Mouse (Mus musculus) embryonic facial prominence, embryonic 13.5 days (tissue): ENCODE data around the gene Lrrc36. TPM values are rescaled to one million over a fixed set of nuclear protein-coding genes. Genes with fewer than 3 reads are reported as not detected.

ENCODE experiments used
- ATAC-seq: fragments of 200-750 bp; cut with Nextera tagmentation; 2 replicates; pipeline ENCODE4 v1.8.0; 2017; ENCODE audit warnings: low read depth; ENCODE audit not compliant: insufficient number of reproducible peaks, insufficient read depth, low FRiP score, low TSS enrichment
- H3K27ac ChIP-seq: fragments of 300-500 bp; sonication (generic); 2 replicates; pipeline ENCODE4 v1.5.1; 2015; ENCODE audit warnings: moderate library complexity, mild to moderate bottlenecking, inconsistent platforms
- H3K27me3 ChIP-seq: fragments of 300-500 bp; sonication (generic); 2 replicates; pipeline ENCODE4 v1.6.1; 2015; ENCODE audit warnings: mild to moderate bottlenecking, inconsistent platforms
- H3K36me3 ChIP-seq: fragments of 300-500 bp; sonication (generic); 2 replicates; pipeline ENCODE4 v1.6.1; 2015; ENCODE audit warnings: mild to moderate bottlenecking, inconsistent platforms
- H3K4me1 ChIP-seq: fragments of 300-500 bp; sonication (generic); 2 replicates; pipeline ENCODE4 v1.6.1; 2015; ENCODE audit warnings: inconsistent platforms
- H3K4me2 ChIP-seq: fragments of 300-500 bp; sonication (generic); 2 replicates; pipeline ENCODE4 v1.6.1; 2015; ENCODE audit warnings: moderate library complexity, mild to moderate bottlenecking, inconsistent platforms
- H3K4me3 ChIP-seq: fragments of 300-500 bp; sonication (generic); 2 replicates; pipeline ENCODE4 v1.5.1; 2015; ENCODE audit warnings: mild to moderate bottlenecking, inconsistent platforms
- H3K9ac ChIP-seq: fragments of 300-500 bp; sonication (generic); 2 replicates; pipeline ENCODE4 v1.6.1; 2015; ENCODE audit warnings: mild to moderate bottlenecking, inconsistent platforms
- H3K9me3 ChIP-seq: fragments of 300-500 bp; sonication (generic); 2 replicates; pipeline ENCODE4 v1.6.1; 2016; ENCODE audit warnings: inconsistent platforms
- WGBS: fragments of 180-500 bp; shearing (Covaris S2); methylation state at CpG from one replicate; pipeline ENCODE4 v1.1.7; 2015; ENCODE audit warnings: mixed read lengths; 5-methylcytosine and 5-hydroxymethylcytosine counted together
- polyA plus RNA-seq: library from polyadenylated mRNA; unstranded; fragments of >200 nt; fragmentation: Nextera tagmentation; extraction: Ambion mirVana; gene quantifications from 2 replicates; pipeline ENCODE4 v1.2.1, GENCODE M21; 2015

Lrrc36 gene
- polyA plus RNA-seq, 1 experiment from 2014 or later: not detected

- Histone ChIP-seq H3K9ac (no peak overlapping the region), H3K4me3 (no peak overlapping the region), H3K4me2 (no peak overlapping the region), H3K27me3 (peaks cover 39% of the 10 kb centered on the region), H3K9me3 (no peaks in the 10 kb centered on the region), H3K36me3 (peaks cover 20% of the 10 kb centered on the region), H3K27ac (no peak overlapping the region), H3K4me1 (peaks cover 38% of the 10 kb centered on the region)
- peak; percentile 21; the same call in 1 of the 2 replicates for ATAC-seq
- 44% methylated on average over 6 of the region's 6 CpGs for WGBS
Measured at GRCm38 (mm10) chr8:105469041-105469695, 55.8 kb downstream of the Lrrc36 start.

GRCm38 (mm10) chr8:105469816-105470215 lies 56.4 kb downstream of the Lrrc36 start:
- no peak for ATAC-seq
- Histone ChIP-seq H3K36me3 (peaks cover 25% of the 10 kb centered on the region), H3K9me3 (no peaks in the 10 kb centered on the region), H3K9ac (no peak overlapping the region), H3K27me3 (peaks cover 45% of the 10 kb centered on the region), H3K27ac (no peak overlapping the region), H3K4me1 (peaks cover 43% of the 10 kb centered on the region), H3K4me2 (0 out of 2 replicates have a peak overlapping the region, but pooled peaks have one; percentile 67), H3K4me3 (no peak overlapping the region)
- WGBS: 90% methylated on average over 5 of the region's 5 CpGs

DNA sequence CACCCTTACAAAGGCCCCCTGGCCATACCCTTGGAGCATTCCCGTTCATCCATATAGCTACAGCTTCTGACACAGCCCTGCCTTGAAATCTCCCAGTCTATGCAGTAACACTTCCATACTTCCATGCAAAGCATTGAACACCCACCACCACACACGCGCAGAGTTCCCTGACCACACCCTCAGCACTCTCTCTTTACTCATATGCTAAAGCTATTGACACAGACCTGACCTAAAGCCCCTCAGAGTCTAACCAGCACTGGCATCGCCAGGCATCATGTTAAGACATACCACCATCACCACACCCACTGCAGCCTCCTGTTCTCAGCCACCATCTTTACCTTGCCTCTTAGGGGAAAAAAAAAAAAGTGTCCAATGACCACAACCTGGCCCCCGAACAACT lies 56.9 kb downstream of the Lrrc36 start:
- no peak for ATAC-seq
- Histone ChIP-seq H3K36me3 (peaks cover 27% of the 10 kb centered on the region), H3K27me3 (peaks cover 49% of the 10 kb centered on the region), H3K9me3 (no peaks in the 10 kb centered on the region), H3K4me3 (no peak overlapping the region), H3K4me2 (peak overlapping the region; percentile 67; the same call in 1 of the 2 replicates), H3K9ac (no peak overlapping the region), H3K4me1 (peaks cover 46% of the 10 kb centered on the region), H3K27ac (no peak overlapping the region)
- WGBS: 78% methylated on average over 5 of the region's 5 CpGs

DNA sequence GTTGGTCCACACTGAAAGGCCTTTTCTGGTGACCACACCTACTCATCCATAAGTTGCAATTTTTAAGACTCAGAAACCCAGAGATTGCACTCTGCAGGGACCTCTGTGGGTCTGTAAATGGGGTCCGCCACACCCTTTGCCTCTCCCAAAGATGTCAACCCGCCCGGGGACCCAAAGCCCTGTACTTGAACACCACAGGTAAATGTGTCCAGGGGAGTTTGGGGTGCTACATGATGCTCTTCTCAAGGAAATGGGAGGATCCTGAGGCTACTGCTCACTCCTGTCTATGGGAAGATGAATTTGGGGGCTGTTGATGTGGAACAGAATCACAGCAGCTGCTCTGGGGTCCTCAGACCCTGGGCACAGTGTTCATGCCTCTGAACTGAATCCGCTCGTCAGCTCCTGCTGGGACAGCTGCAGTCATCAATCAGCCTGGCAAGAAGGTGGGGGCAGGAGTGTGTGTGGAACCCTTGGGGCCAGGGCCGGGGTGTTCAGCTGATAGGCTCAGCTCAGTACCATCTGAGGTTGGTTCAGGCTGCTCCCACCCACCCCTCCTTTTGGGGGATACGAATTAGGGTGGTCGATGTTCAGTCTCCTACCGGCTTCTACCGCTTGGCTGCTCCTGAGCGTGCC lies 57.4 kb downstream of the Lrrc36 start:
- peaks cover 55% of the 10 kb centered on the region for H3K27me3 ChIP-seq
- peak; percentile 38 for ATAC-seq
- no peak overlapping the region for H3K27ac ChIP-seq
- peak overlapping the region; percentile 62 for H3K9ac ChIP-seq
- peaks cover 33% of the 10 kb centered on the region for H3K36me3 ChIP-seq
- H3K9me3 ChIP-seq: no peaks in the 10 kb centered on the region
- H3K4me1 ChIP-seq: peaks cover 46% of the 10 kb centered on the region
- peak overlapping the region; percentile 67 for H3K4me2 ChIP-seq
- peak overlapping the region; percentile 38 for H3K4me3 ChIP-seq
- WGBS: 20% methylated on average over 11 of the region's 11 CpGs

DNA sequence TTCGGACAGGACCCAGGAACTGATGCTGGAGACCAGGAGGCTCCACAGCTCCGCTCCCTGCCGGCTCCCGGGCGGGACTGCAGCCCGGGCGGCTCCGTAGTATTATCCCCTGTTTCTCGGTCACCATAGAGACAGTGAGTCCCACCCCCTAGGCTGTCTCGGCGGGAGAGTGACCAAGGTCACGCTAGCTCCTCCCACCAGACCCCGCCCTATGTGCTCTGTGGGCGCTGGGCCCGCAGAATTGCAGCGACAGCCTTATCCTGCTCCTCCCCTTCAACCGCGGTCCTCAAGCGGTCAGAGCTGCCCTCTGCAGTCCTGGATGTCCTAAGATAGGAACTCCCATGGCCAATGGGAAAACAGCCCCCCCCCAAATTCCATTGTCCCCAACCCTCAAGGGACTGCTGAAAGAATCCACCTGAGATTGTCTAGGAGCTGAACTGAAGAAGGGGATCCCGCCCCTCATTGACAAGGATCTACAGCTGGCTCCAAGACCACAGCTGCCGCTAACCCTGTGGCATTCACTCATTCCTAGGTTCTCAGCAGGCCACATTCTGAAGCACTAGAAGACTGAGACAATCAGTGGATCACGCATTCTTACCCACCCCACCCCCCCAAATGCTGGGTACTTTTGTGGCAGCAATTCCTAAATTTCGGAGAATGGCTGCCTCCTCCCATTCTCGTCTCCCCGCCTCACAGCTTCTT lies 58.1 kb downstream of the Lrrc36 start, which contains the start of gene Tppp3:
TSS of gene Tppp3 (minus strand) at position 213 of the 702 bp plus-strand sequence.
- Histone ChIP-seq H3K9me3 (no peaks in the 10 kb centered on the region), H3K27ac (no peak within 1 kb of the TSS), H3K4me2 (peak within 1 kb of the TSS; percentile 67), H3K36me3 (peaks cover 39% of the 10 kb centered on the region), H3K27me3 (peaks cover 57% of the 10 kb centered on the region), H3K9ac (peak within 1 kb of the TSS; percentile 62), H3K4me1 (peaks cover 46% of the 10 kb centered on the region), H3K4me3 (peak within 1 kb of the TSS; percentile 38)
- ATAC-seq: peak; percentile 83
- WGBS: 4% methylated on average over 25 of the region's 25 CpGs

DNA sequence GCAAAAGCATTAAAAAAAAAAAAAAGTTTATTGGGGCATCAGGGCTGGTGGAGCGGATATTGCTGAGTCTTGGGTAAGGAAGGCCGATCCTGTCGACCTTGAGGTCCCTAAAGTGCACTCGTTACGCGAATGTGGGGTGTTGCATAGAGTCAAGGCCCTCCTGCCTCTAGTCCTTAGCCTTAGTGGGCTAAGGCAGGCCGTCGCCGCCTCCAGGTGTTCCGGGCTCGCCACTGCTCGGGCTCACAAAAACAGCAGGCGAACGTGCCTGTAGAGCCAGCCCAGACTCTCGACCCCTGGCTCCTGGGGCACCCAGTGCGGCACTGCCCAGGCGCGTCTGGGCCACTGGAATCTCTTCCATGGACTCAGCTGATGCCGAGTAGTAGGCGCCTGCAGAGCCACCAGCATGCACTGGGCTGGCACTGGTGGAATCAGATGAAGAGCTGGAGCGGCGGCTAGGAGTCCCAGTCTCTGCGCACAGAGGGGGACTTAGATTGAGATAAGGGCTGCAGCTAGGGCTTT lies 59.1 kb downstream of the Lrrc36 start:
- Histone ChIP-seq H3K27ac (no peak overlapping the region), H3K4me3 (no peak overlapping the region), H3K9ac (no peak overlapping the region), H3K4me1 (peaks cover 46% of the 10 kb centered on the region), H3K9me3 (no peaks in the 10 kb centered on the region), H3K4me2 (no peak overlapping the region), H3K36me3 (peaks cover 39% of the 10 kb centered on the region), H3K27me3 (peaks cover 57% of the 10 kb centered on the region)
- 32% methylated on average over 23 of the region's 23 CpGs for WGBS
- no peak for ATAC-seq

DNA sequence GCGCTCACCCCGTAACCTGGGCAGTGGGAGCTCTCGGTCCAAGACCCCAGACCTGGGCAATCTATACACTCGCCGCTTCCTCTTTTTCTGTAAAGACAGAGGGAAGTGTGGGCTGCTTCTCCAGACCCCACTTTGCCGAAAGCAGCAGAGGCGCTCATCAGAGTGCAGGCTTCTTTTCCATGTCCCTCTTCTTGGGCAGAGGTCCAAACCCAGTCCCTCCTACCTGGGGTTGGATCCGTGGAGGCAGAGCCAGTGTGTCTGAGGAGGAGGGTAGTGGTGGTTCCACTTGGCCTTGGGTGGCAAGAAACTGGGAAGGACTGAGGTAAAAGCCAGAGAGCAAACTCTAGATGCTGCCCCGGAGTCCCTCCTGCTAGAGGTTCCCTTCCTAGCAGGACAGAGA lies 59.6 kb downstream of the Lrrc36 start:
- Histone ChIP-seq H3K4me2 (no peak overlapping the region), H3K27ac (no peak overlapping the region), H3K4me1 (peaks cover 46% of the 10 kb centered on the region), H3K36me3 (peaks cover 41% of the 10 kb centered on the region), H3K27me3 (peaks cover 57% of the 10 kb centered on the region), H3K9ac (no peak overlapping the region), H3K4me3 (no peak overlapping the region), H3K9me3 (no peaks in the 10 kb centered on the region)
- ATAC-seq: no peak
- 53% methylated on average over 9 of the region's 9 CpGs for WGBS

DNA sequence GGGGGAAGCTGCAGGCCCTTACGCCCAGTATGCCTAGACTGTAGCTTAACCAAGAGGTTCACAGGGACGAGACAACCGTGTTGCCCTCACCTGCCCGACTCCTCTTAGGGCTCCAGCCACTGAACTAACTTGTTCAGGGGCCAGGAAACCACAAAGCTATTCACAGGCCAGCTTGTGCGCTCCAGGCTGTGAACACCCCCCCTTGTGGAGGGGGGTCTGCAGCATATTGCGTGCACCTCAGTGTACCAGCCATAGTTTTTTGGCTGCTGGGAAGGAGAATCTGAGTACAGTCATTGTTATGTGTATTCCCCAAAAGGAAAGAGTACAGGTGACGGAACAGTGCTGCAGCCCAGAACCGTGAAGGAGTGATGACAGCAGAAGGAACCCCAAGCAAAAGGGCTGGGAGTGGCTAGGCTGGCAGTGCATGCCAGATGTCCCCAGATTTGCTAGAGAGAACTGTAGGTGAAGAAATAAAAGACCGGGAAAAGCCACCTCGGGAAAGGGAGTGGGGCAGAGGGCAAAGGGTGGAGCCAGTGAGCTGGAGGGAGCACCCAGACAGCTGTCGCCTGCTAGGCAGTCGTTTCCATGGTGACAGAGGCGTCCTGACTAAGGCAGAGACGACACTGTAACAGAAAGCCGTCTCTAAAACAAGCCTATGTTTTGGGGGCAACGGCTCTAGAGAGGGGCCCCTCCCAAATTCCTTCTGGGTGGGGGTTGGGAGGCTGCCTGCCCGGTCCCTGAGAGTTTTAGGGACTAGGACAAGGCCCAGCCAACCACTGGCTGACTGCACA lies 60.6 kb downstream of the Lrrc36 start:
- Histone ChIP-seq H3K4me3 (no peak overlapping the region), H3K4me1 (peaks cover 42% of the 10 kb centered on the region)

DNA sequence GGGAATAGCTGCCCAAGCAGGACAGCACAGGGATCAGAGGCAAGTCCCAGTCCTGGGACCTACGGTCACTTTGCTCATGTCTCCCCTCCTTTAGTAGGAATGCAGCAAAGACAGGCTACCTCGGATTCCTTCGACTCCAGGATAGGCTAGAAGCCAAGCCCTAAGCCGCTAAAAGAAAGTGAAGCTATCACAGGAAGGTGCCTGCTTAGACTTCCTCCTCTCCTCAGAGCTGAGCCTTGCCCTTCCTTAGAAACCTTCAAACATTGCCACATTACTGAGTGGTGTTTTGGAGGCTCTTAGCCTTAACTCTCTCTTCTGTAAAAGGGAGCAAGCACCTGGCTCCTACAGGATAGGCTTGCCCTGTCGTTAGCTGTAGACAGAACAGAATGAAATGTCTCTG lies 61.3 kb downstream of the Lrrc36 start:
- Histone ChIP-seq H3K4me2 (no peak overlapping the region), H3K4me1 (peaks cover 36% of the 10 kb centered on the region), H3K9ac (peak overlapping the region; percentile 49; the same call in 1 of the 2 replicates), H3K27me3 (peaks cover 57% of the 10 kb centered on the region), H3K36me3 (peaks cover 57% of the 10 kb centered on the region), H3K9me3 (no peaks in the 10 kb centered on the region), H3K4me3 (no peak overlapping the region), H3K27ac (no peak overlapping the region)
- no peak for ATAC-seq
- WGBS: 37% methylated on average over 5 of the region's 5 CpGs

More for the DNA sequence above, 60.6 kb downstream of the Lrrc36 start:
- WGBS: 24% methylated on average over 17 of the region's 17 CpGs
- Histone ChIP-seq H3K27me3 (peaks cover 57% of the 10 kb centered on the region), H3K4me2 (no peak overlapping the region), H3K9ac (peak overlapping the region; percentile 49; the same call in 1 of the 2 replicates), H3K9me3 (no peaks in the 10 kb centered on the region), H3K27ac (no peak overlapping the region), H3K36me3 (peaks cover 50% of the 10 kb centered on the region)
- no peak for ATAC-seq

- H3K27me3 ChIP-seq: peaks cover 53% of the 10 kb centered on the region
Measured at GRCm38 (mm10) chr8:105475254-105475653, 61.9 kb downstream of the Lrrc36 start.

DNA sequence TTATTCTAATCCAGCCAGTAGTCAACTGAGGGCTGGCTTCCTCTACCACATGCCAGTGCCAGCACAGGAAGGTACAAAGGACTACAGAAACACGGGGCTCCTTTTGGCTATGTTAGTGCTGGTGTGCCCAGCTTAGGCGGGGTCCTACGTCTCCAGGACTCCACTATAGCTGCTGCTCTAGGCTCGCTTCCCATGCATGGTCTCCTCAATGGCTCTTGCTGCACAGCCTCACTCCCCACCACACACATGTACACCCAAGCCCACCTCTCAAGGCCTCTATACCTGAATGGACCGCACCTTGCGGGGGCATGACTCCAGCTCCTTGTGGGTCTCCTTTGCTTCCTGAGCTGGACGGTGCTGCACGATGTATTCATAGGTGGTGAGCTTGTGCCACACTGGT lies 62.4 kb downstream of the Lrrc36 start:
- WGBS: 91% methylated on average over 8 of the region's 8 CpGs
- Histone ChIP-seq H3K27me3 (peaks cover 48% of the 10 kb centered on the region), H3K4me3 (no peak overlapping the region), H3K9me3 (no peaks in the 10 kb centered on the region), H3K36me3 (peaks cover 64% of the 10 kb centered on the region), H3K4me1 (peaks cover 26% of the 10 kb centered on the region), H3K9ac (no peak overlapping the region), H3K4me2 (no peak overlapping the region), H3K27ac (no peak overlapping the region)
- ATAC-seq: no peak

More at GRCm38 (mm10) chr8:105475254-105475653, 61.9 kb downstream of the Lrrc36 start:
- peaks cover 62% of the 10 kb centered on the region for H3K36me3 ChIP-seq
- no peak overlapping the region for H3K9ac ChIP-seq
- no peak overlapping the region for H3K27ac ChIP-seq
- H3K9me3 ChIP-seq: no peaks in the 10 kb centered on the region
- 63% methylated on average over 4 of the region's 4 CpGs for WGBS
- ATAC-seq: no peak
- H3K4me1 ChIP-seq: peaks cover 30% of the 10 kb centered on the region
- no peak overlapping the region for H3K4me2 ChIP-seq
- H3K4me3 ChIP-seq: no peak overlapping the region
